19 mouse cellular contexts compared by ENCODE assay signal in the genomic region with DNA sequence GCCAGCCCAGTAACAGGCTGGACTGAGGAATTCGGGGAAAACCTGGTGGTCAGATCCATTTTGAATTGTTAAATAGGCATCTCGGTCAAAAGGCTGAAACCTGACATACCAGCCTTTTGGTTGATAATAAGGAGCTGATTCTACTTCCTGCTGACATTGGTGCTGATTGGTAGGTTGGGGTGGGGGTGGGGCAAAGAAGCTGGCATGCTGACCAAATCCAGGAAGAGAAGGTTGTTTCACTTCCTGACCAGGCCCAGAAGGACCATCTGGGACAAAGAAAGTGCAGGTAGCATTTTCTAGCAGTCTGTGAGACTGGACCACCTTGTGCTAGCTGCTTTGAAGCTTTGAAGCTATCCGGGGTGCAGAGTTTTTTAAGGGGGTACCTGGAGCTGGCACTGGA. TPM values are rescaled to one million over a fixed set of nuclear protein-coding genes. Genes with fewer than 3 reads are reported as not detected.
DNase-seq lines count a peak whose midpoint lies in the region; ATAC-seq and TF ChIP-seq lines count a peak whose summit lies in the region.
"Had no signal": no experiment of that assay in that cellular context is flagged by ENCODE, and none has a peak within 500 bp of the region (broad histone marks: within the 10 kb centered on the region; RNA-seq: fewer than 3 reads in every experiment).

No protein-coding gene starts in this region.

- no peak overlapping the region for H3K4me2 ChIP-seq in limb, embryonic 11.5 days (ENCODE audit: low read depth, severe bottlenecking)
- no peak overlapping the region for H3K4me2 ChIP-seq in forebrain, postnatal 0 days (ENCODE audit: low read depth)
- H3K4me2 ChIP-seq: intestine, embryonic 15.5 days; limb, embryonic 13.5 days had no signal

- no peak overlapping the region for H3K9ac ChIP-seq in limb, embryonic 11.5 days (ENCODE audit: low read length)
- no peak overlapping the region for H3K9ac ChIP-seq in forebrain, postnatal 0 days
- H3K9ac ChIP-seq: intestine, embryonic 15.5 days; limb, embryonic 13.5 days had no signal

- no peak for ATAC-seq in limb, embryonic 11.5 days (ENCODE audit: insufficient number of reproducible peaks, low FRiP score, low TSS enrichment, low read depth)
- peak; percentile 50; the same call in 1 of the 2 replicates for ATAC-seq in G1E (ENCODE audit: extremely low read depth, insufficient number of reproducible peaks, low FRiP score, poor library complexity, severe bottlenecking)
- peak; percentile 45; the same call in 1 of the 2 replicates for ATAC-seq in neutrophil, adult 5-6 weeks (ENCODE audit: extremely low read depth, insufficient number of reproducible peaks, low FRiP score, poor library complexity, severe bottlenecking)
- no peak for ATAC-seq in forebrain, postnatal 0 days
- ATAC-seq: intestine, embryonic 15.5 days had no signal

- H3K27ac ChIP-seq in limb, embryonic 11.5 days (replicated peaks; ENCODE audit: low read depth, low read length) = no peak overlapping the region
- H3K27ac ChIP-seq in limb, embryonic 10.5 days = no peak overlapping the region
- H3K27ac ChIP-seq in forebrain, postnatal 0 days (ENCODE audit: low read depth, low read length) = no peak overlapping the region
- H3K27ac ChIP-seq: heart, adult 2 months; intestine, embryonic 15.5 days; kidney, postnatal 0 days; limb, embryonic 13.5 days had no signal

- no peaks in the 10 kb centered on the region for H3K9me3 ChIP-seq in limb, embryonic 11.5 days (ENCODE audit: control insufficient read depth, low read length)
- no peaks in the 10 kb centered on the region for H3K9me3 ChIP-seq in limb, embryonic 10.5 days (replicated peaks)
- H3K9me3 ChIP-seq in G1E (replicated peaks) = no peaks in the 10 kb centered on the region
- no peaks in the 10 kb centered on the region for H3K9me3 ChIP-seq in forebrain, postnatal 0 days (ENCODE audit: low read length)
- H3K9me3 ChIP-seq: intestine, embryonic 15.5 days; limb, embryonic 13.5 days had no signal

- no peak for TF ChIP-seq CTCF in G1E (IDR thresholded peaks at IDR 0.05; ENCODE audit: low read depth, low read length)
- no peak for TF ChIP-seq CTCF in forebrain, postnatal 0 days (IDR thresholded peaks at IDR 0.05; ENCODE audit: low read depth)

- H3K4me1 ChIP-seq in limb, embryonic 11.5 days (ENCODE audit: control insufficient read depth, insufficient read depth, low read length) = no peaks in the 10 kb centered on the region
- H3K4me1 ChIP-seq in limb, embryonic 10.5 days = peaks cover 9% of the 10 kb centered on the region; the same call in 1 of the 2 replicates
- H3K4me1 ChIP-seq in G1E (ENCODE audit: insufficient read depth, low read depth, low read length) = peaks cover 71% of the 10 kb centered on the region
- H3K4me1 ChIP-seq in forebrain, postnatal 0 days (ENCODE audit: insufficient read depth) = no peaks in the 10 kb centered on the region
- H3K4me1 ChIP-seq: limb, embryonic 13.5 days had no signal

- peak; percentile 15 for DNase-seq in limb, embryonic 11.5 days (ENCODE audit: low spot score)
- DNase-seq in limb, embryonic 10.5 days (ENCODE audit: low spot score) = no peak
- DNase-seq in G1E (ENCODE audit: low spot score) = peak; percentile 68
- peak; percentile 78 for DNase-seq in induced T-regulatory cell, adult 2 months (ENCODE audit: low read depth)
- DNase-seq in forebrain, postnatal 0 days = no peak
- no peak for DNase-seq in right cerebral cortex, postnatal 10 days (ENCODE audit: low spot score in 2 of 2)
- no peak for DNase-seq in layer of hippocampus, adult 9-11 months
- DNase-seq: cerebellum, adult 11-12 months; heart, adult 2 months; heart, postnatal 36 days; layer of hippocampus, postnatal 36 days; lung, postnatal 10 days; right cerebral cortex, postnatal 4 days had no signal

- no peaks in the 10 kb centered on the region for H3K36me3 ChIP-seq in limb, embryonic 11.5 days (ENCODE audit: control insufficient read depth, insufficient read depth, low read length)
- H3K36me3 ChIP-seq in limb, embryonic 10.5 days = no peaks in the 10 kb centered on the region
- H3K36me3 ChIP-seq in G1E (replicated peaks) = peaks cover 48% of the 10 kb centered on the region
- H3K36me3 ChIP-seq in forebrain, postnatal 0 days (ENCODE audit: insufficient read depth) = no peaks in the 10 kb centered on the region
- H3K36me3 ChIP-seq: intestine, embryonic 15.5 days; limb, embryonic 13.5 days had no signal

- no peaks in the 10 kb centered on the region for H3K27me3 ChIP-seq in limb, embryonic 11.5 days (ENCODE audit: control insufficient read depth, insufficient read depth, low read length)
- H3K27me3 ChIP-seq in limb, embryonic 10.5 days (ENCODE audit: low read depth, poor library complexity, severe bottlenecking) = no peaks in the 10 kb centered on the region
- H3K27me3 ChIP-seq in G1E (ENCODE audit: insufficient read depth, low read length) = no peaks in the 10 kb centered on the region
- no peaks in the 10 kb centered on the region; the same call in 1 of the 2 replicates for H3K27me3 ChIP-seq in forebrain, postnatal 0 days (ENCODE audit: insufficient read depth, low read length)
- H3K27me3 ChIP-seq: intestine, embryonic 15.5 days; limb, embryonic 13.5 days had no signal

- 85% methylated on average over 3 of the region's 3 CpGs for WGBS in limb, embryonic 11.5 days
- WGBS in limb, embryonic 10.5 days = 89% methylated on average over 3 of the region's 3 CpGs
- WGBS in forebrain, postnatal 0 days = 82% methylated on average over 3 of the region's 3 CpGs

- H3K4me3 ChIP-seq in limb, embryonic 11.5 days (ENCODE audit: low read depth, low read length) = no peak overlapping the region
- no peak overlapping the region for H3K4me3 ChIP-seq in limb, embryonic 10.5 days
- peak overlapping the region; percentile 67 for H3K4me3 ChIP-seq in G1E (ENCODE audit: low read depth, low read length)
- no peak overlapping the region for H3K4me3 ChIP-seq in forebrain, postnatal 0 days (ENCODE audit: low read depth, low read length)
- H3K4me3 ChIP-seq: heart, adult 2 months; intestine, embryonic 15.5 days; limb, embryonic 13.5 days had no signal

RNA-seq across cellular contexts. Expression of a gene that starts 14.3 kb away (rescaled TPM):
- not detected in 2 replicates for polyA plus RNA-seq in limb, embryonic 11.5 days (2014; fragmentation: Nextera tagmentation; extraction: Ambion mirVana)
- polyA plus RNA-seq in limb, embryonic 10.5 days (2016; fragmentation: Nextera tagmentation; extraction: Ambion mirVana) = not detected in 2 replicates
- total RNA-seq in G1E (2014; fragmentation: Nextera tagmentation) (not detected in 2 replicates), G1E (2017) (0.06 and 0.11 TPM in 2 replicates)
- polyA plus RNA-seq in G1E (2012) = not detected in 2 replicates
- total RNA-seq in neutrophil, adult 5-6 weeks (2017) = not detected in 2 replicates
- total RNA-seq in forebrain, postnatal 0 days (2014; rRNA removed) = 0.05 TPM in 1 of 2 replicates, not detected in the other
- polyA plus RNA-seq in forebrain, postnatal 0 days (2015; fragmentation: Nextera tagmentation; extraction: Ambion mirVana) = 0.05 TPM in 1 of 2 replicates, not detected in the other
- total RNA-seq: layer of hippocampus, postnatal 36 days had no signal
- polyA plus RNA-seq: C2C12; intestine, embryonic 15.5 days; kidney, postnatal 0 days had no signal

RNA-seq across cellular contexts. Expression of a gene that starts 24.0 kb away (rescaled TPM):
- polyA plus RNA-seq in limb, embryonic 11.5 days (2014; fragmentation: Nextera tagmentation; extraction: Ambion mirVana) = 0.51 and 0.61 TPM in 2 replicates
- polyA plus RNA-seq in limb, embryonic 10.5 days (2016; fragmentation: Nextera tagmentation; extraction: Ambion mirVana) = 0.45 and 0.49 TPM in 2 replicates
- 16.5 and 25.1 TPM in 2 replicates for total RNA-seq in G1E (2014; fragmentation: Nextera tagmentation)
- total RNA-seq in G1E (2017) = 31.6 and 32.2 TPM in 2 replicates
- polyA plus RNA-seq in G1E (2012) = 0.81 and 0.99 TPM in 2 replicates
- 36.2 and 38.1 TPM in 2 replicates for total RNA-seq in neutrophil, adult 5-6 weeks (2017)
- 1.2 and 1.6 TPM in 2 replicates for total RNA-seq in forebrain, postnatal 0 days (2014; rRNA removed)
- polyA plus RNA-seq in forebrain, postnatal 0 days (2015; fragmentation: Nextera tagmentation; extraction: Ambion mirVana) = 0.67 and 0.70 TPM in 2 replicates

RNA-seq across cellular contexts. Expression of a gene that starts 36.4 kb away (rescaled TPM):
- not detected in 2 replicates for polyA plus RNA-seq in limb, embryonic 11.5 days (2014; fragmentation: Nextera tagmentation; extraction: Ambion mirVana)
- polyA plus RNA-seq in limb, embryonic 10.5 days (2016; fragmentation: Nextera tagmentation; extraction: Ambion mirVana) = not detected in 2 replicates
- total RNA-seq in G1E (2014; fragmentation: Nextera tagmentation) (8.3 and 10.0 TPM in 2 replicates), G1E (2017) (23.1 and 25.2 TPM in 2 replicates)
- 0.20 and 0.26 TPM in 2 replicates for polyA plus RNA-seq in G1E (2012)
- total RNA-seq in neutrophil, adult 5-6 weeks (2017) = 76.6 and 92.3 TPM in 2 replicates
- total RNA-seq in forebrain, postnatal 0 days (2014; rRNA removed) = 0.46 TPM in 1 of 2 replicates, not detected in the other
- polyA plus RNA-seq in forebrain, postnatal 0 days (2015; fragmentation: Nextera tagmentation; extraction: Ambion mirVana) = 0.13 TPM in 1 of 2 replicates, not detected in the other
- polyA plus RNA-seq: limb, embryonic 13.5 days had no signal

RNA-seq across cellular contexts. Expression of a gene that starts 41.7 kb away (rescaled TPM):
- not detected in 2 replicates for polyA plus RNA-seq in limb, embryonic 11.5 days (2014; fragmentation: Nextera tagmentation; extraction: Ambion mirVana)
- not detected in 2 replicates for polyA plus RNA-seq in limb, embryonic 10.5 days (2016; fragmentation: Nextera tagmentation; extraction: Ambion mirVana)
- not detected in 2 replicates for total RNA-seq in G1E (2014; fragmentation: Nextera tagmentation)
- 0.06 and 0.16 TPM in 2 replicates for total RNA-seq in G1E (2017)
- polyA plus RNA-seq in G1E (2012) = not detected in 2 replicates
- not detected in 2 replicates for total RNA-seq in neutrophil, adult 5-6 weeks (2017)
- not detected in 2 replicates for total RNA-seq in forebrain, postnatal 0 days (2014; rRNA removed)
- polyA plus RNA-seq in forebrain, postnatal 0 days (2015; fragmentation: Nextera tagmentation; extraction: Ambion mirVana) = not detected in 2 replicates
- total RNA-seq: adrenal gland, postnatal 4 days; heart, adult 2 months; heart, postnatal 36 days; layer of hippocampus, postnatal 36 days had no signal
- polyA plus RNA-seq: C2C12; intestine, embryonic 15.5 days; kidney, postnatal 0 days; limb, embryonic 13.5 days had no signal

RNA-seq across cellular contexts. Expression of a gene that starts 49.4 kb away (rescaled TPM):
- 0.03 and 0.17 TPM in 2 replicates for polyA plus RNA-seq in limb, embryonic 11.5 days (2014; fragmentation: Nextera tagmentation; extraction: Ambion mirVana)
- polyA plus RNA-seq in limb, embryonic 10.5 days (2016; fragmentation: Nextera tagmentation; extraction: Ambion mirVana) = 0.11 and 0.13 TPM in 2 replicates
- total RNA-seq in G1E (2014; fragmentation: Nextera tagmentation) = 4.6 and 7.8 TPM in 2 replicates
- 2.9 and 4.1 TPM in 2 replicates for total RNA-seq in G1E (2017)
- polyA plus RNA-seq in G1E (2012) = 0.04 and 0.07 TPM in 2 replicates
- total RNA-seq in neutrophil, adult 5-6 weeks (2017) = 335 and 370 TPM in 2 replicates
- total RNA-seq in forebrain, postnatal 0 days (2014; rRNA removed) = 0.62 and 1.0 TPM in 2 replicates
- polyA plus RNA-seq in forebrain, postnatal 0 days (2015; fragmentation: Nextera tagmentation; extraction: Ambion mirVana) = 0.05 and 0.29 TPM in 2 replicates

Comparison
In these comparisons a context has a peak if more than half of its experiments do, and no peak if none do; other contexts are left out.
1. DNase-seq: peak in limb, embryonic 11.5 days (single experiment), G1E (single experiment) and induced T-regulatory cell, adult 2 months (single experiment); none in limb, embryonic 10.5 days (single experiment), forebrain, postnatal 0 days (single experiment), right cerebral cortex, postnatal 10 days (0 of 2) and layer of hippocampus, adult 9-11 months (single experiment).
2. ATAC-seq: peak in G1E (single experiment) and neutrophil, adult 5-6 weeks (single experiment); none in limb, embryonic 11.5 days (single experiment) and forebrain, postnatal 0 days (single experiment).